Mouse (Mus musculus) heart, embryonic 12.5 days (tissue): ENCODE measurements around the gene Gper1. TPM values are rescaled to one million over a fixed set of nuclear protein-coding genes. Genes with fewer than 3 reads are reported as not detected.
A peak's percentile ranks its signal among the peaks of the same experiment; 100 is the strongest.

Experiments used
- ATAC-seq: fragments of 200-750 bp; cut with Nextera tagmentation; 2 replicates; pipeline ENCODE4 v1.8.0; 2017; ENCODE audit warnings: moderate TSS enrichment, moderate library complexity; ENCODE audit not compliant: insufficient number of reproducible peaks, low FRiP score
- H3K27ac ChIP-seq: fragments of 300-500 bp; sonication (generic); 2 replicates; pipeline ENCODE4 v1.5.1; 2016; ENCODE audit warnings: mild to moderate bottlenecking, moderate library complexity; ENCODE audit not compliant: poor library complexity, severe bottlenecking
- H3K27me3 ChIP-seq: fragments of 300-500 bp; sonication (generic); replicated peaks from 2 replicates; pipeline ENCODE4 v1.6.1; 2016; ENCODE audit warnings: mild to moderate bottlenecking, moderate library complexity
- H3K36me3 ChIP-seq: fragments of 300-500 bp; sonication (generic); 2 replicates; pipeline ENCODE4 v1.6.1; 2016; ENCODE audit warnings: mild to moderate bottlenecking, moderate library complexity
- H3K4me1 ChIP-seq: fragments of 300-500 bp; sonication (generic); replicated peaks from 2 replicates; pipeline ENCODE4 v1.6.1; 2016; ENCODE audit warnings: mild to moderate bottlenecking
- H3K4me2 ChIP-seq: fragments of 300-500 bp; sonication (generic); 2 replicates; pipeline ENCODE4 v1.6.1; 2016; ENCODE audit warnings: mild to moderate bottlenecking, moderate library complexity
- H3K4me3 ChIP-seq: fragments of 300-500 bp; sonication (generic); 2 replicates; pipeline ENCODE4 v1.5.1; 2016; ENCODE audit warnings: mild to moderate bottlenecking
- H3K9ac ChIP-seq: fragments of 300-500 bp; sonication (generic); 2 replicates; pipeline ENCODE4 v1.6.1; 2016; ENCODE audit warnings: mild to moderate bottlenecking, moderate library complexity
- H3K9me3 ChIP-seq: fragments of 300-500 bp; sonication (generic); replicated peaks from 2 replicates; pipeline ENCODE4 v1.6.1; 2016; ENCODE audit warnings: mild to moderate bottlenecking, moderate library complexity
- WGBS: fragments of 180-500 bp; shearing (Covaris S2); methylation state at CpG from one replicate; pipeline ENCODE4 v1.1.7; 2016; 5-methylcytosine and 5-hydroxymethylcytosine counted together
- polyA plus RNA-seq: library from polyadenylated mRNA; unstranded; fragments of >200 nt; fragmentation: Nextera tagmentation; extraction: Ambion mirVana; gene quantifications from 2 replicates; pipeline ENCODE4 v1.2.1, GENCODE M21; 2016

Gper1 gene
- polyA plus RNA-seq, 1 experiment from 2014 or later, result 0.79 TPM

GRCm38 (mm10) chr5:139415001-139415400 is 8.0 kb upstream of the Gper1 start:
- no peaks in the 10 kb centered on the region for H3K36me3 ChIP-seq
- no peak overlapping the region for H3K27ac ChIP-seq
- no peak for ATAC-seq
- peaks cover 7% of the 10 kb centered on the region; the same call in 1 of the 2 replicates for H3K9me3 ChIP-seq
- 89% methylated on average over 5 of the region's 5 CpGs for WGBS
- H3K4me2 ChIP-seq, result no peak overlapping the region
- H3K4me1 ChIP-seq, result peaks cover 26% of the 10 kb centered on the region
- peaks cover 72% of the 10 kb centered on the region for H3K27me3 ChIP-seq
- no peak overlapping the region for H3K9ac ChIP-seq
- no peak overlapping the region for H3K4me3 ChIP-seq

GRCm38 (mm10) chr5:139416942-139417341 is 6.0 kb upstream of the Gper1 start:
- Histone ChIP-seq H3K36me3 (no peaks in the 10 kb centered on the region), H3K4me1 (peaks cover 21% of the 10 kb centered on the region), H3K4me2 (no peak overlapping the region), H3K27ac (no peak overlapping the region), H3K9me3 (peaks cover 7% of the 10 kb centered on the region; the same call in 1 of the 2 replicates), H3K4me3 (no peak overlapping the region), H3K9ac (no peak overlapping the region), H3K27me3 (peaks cover 77% of the 10 kb centered on the region)
- ATAC-seq, result no peak
- WGBS, result 91% methylated on average over 4 of the region's 4 CpGs

GRCm38 (mm10) chr5:139417480-139417879 is 5.5 kb upstream of the Gper1 start:
- H3K9me3 ChIP-seq, result peaks cover 7% of the 10 kb centered on the region; the same call in 1 of the 2 replicates
- H3K27ac ChIP-seq, result no peak overlapping the region
- H3K9ac ChIP-seq, result no peak overlapping the region
- WGBS, result 85% methylated on average over 3 of the region's 3 CpGs
- H3K4me3 ChIP-seq, result no peak overlapping the region
- no peak for ATAC-seq
- H3K36me3 ChIP-seq, result no peaks in the 10 kb centered on the region
- peaks cover 78% of the 10 kb centered on the region for H3K27me3 ChIP-seq
- H3K4me1 ChIP-seq, result peaks cover 23% of the 10 kb centered on the region
- H3K4me2 ChIP-seq, result no peak overlapping the region

GRCm38 (mm10) chr5:139418110-139418509 is 4.8 kb upstream of the Gper1 start:
- no peak for ATAC-seq
- Histone ChIP-seq H3K36me3 (no peaks in the 10 kb centered on the region), H3K9ac (no peak overlapping the region), H3K4me1 (peaks cover 26% of the 10 kb centered on the region), H3K27me3 (peaks cover 74% of the 10 kb centered on the region), H3K4me3 (no peak overlapping the region), H3K4me2 (0 out of 2 replicates have a peak overlapping the region, but pooled peaks have one; percentile 33), H3K27ac (no peak overlapping the region), H3K9me3 (peaks cover 7% of the 10 kb centered on the region; the same call in 1 of the 2 replicates)
- 54% methylated on average over 2 of the region's 2 CpGs for WGBS

- H3K4me3 ChIP-seq, result no peak overlapping the region
- H3K9me3 ChIP-seq, result peaks cover 7% of the 10 kb centered on the region; the same call in 1 of the 2 replicates
- H3K27me3 ChIP-seq, result peaks cover 76% of the 10 kb centered on the region
- H3K36me3 ChIP-seq, result no peaks in the 10 kb centered on the region
- no peak overlapping the region for H3K27ac ChIP-seq
- 9% methylated on average over 3 of the region's 3 CpGs for WGBS
- H3K4me1 ChIP-seq, result peaks cover 29% of the 10 kb centered on the region
- 0 out of 2 replicates have a peak, but pooled peaks have one; percentile 50 for ATAC-seq
- H3K9ac ChIP-seq, result peak overlapping the region; percentile 5; the same call in 1 of the 2 replicates
- peak overlapping the region; percentile 33 for H3K4me2 ChIP-seq
Measured at GRCm38 (mm10) chr5:139418633-139419032, 4.3 kb upstream of the Gper1 start.

- 67% methylated on average over 9 of the region's 9 CpGs for WGBS
- ATAC-seq, result no peak
- no peak overlapping the region for H3K9ac ChIP-seq
- no peaks in the 10 kb centered on the region for H3K9me3 ChIP-seq
- no peak overlapping the region for H3K4me2 ChIP-seq
- H3K27ac ChIP-seq, result no peak overlapping the region
- peaks cover 79% of the 10 kb centered on the region for H3K27me3 ChIP-seq
- peaks cover 23% of the 10 kb centered on the region for H3K4me1 ChIP-seq
- H3K36me3 ChIP-seq, result no peaks in the 10 kb centered on the region
- no peak overlapping the region for H3K4me3 ChIP-seq
Measured at GRCm38 (mm10) chr5:139425198-139425597, 2.2 kb downstream of the Gper1 start.

GRCm38 (mm10) chr5:139427001-139427400 is 4.0 kb downstream of the Gper1 start:
- no peak for ATAC-seq
- Histone ChIP-seq H3K27ac (no peak overlapping the region), H3K27me3 (peaks cover 78% of the 10 kb centered on the region), H3K9ac (no peak overlapping the region), H3K4me1 (peaks cover 22% of the 10 kb centered on the region), H3K9me3 (no peaks in the 10 kb centered on the region), H3K36me3 (no peaks in the 10 kb centered on the region), H3K4me3 (no peak overlapping the region), H3K4me2 (no peak overlapping the region)
- 88% methylated on average over 9 of the region's 9 CpGs for WGBS

- Histone ChIP-seq H3K9me3 (no peaks in the 10 kb centered on the region), H3K27ac (no peak overlapping the region), H3K4me1 (peaks cover 19% of the 10 kb centered on the region), H3K27me3 (peaks cover 76% of the 10 kb centered on the region), H3K36me3 (no peaks in the 10 kb centered on the region), H3K4me3 (no peak overlapping the region), H3K4me2 (no peak overlapping the region), H3K9ac (no peak overlapping the region)
- 69% methylated on average over 9 of the region's 9 CpGs for whole genome bisulfite sequencing
- no peak for ATAC-seq
Measured at GRCm38 (mm10) chr5:139427989-139428388, 5.0 kb downstream of the Gper1 start.

- no peak for ATAC-seq
- H3K4me3 ChIP-seq, result no peak overlapping the region
- H3K9ac ChIP-seq, result no peak overlapping the region
- peaks cover 71% of the 10 kb centered on the region for H3K27me3 ChIP-seq
- no peaks in the 10 kb centered on the region for H3K9me3 ChIP-seq
- H3K36me3 ChIP-seq, result no peaks in the 10 kb centered on the region
- WGBS, result 44% methylated on average over 12 of the region's 12 CpGs
- peaks cover 15% of the 10 kb centered on the region for H3K4me1 ChIP-seq
- no peak overlapping the region for H3K4me2 ChIP-seq
- H3K27ac ChIP-seq, result no peak overlapping the region
Measured at GRCm38 (mm10) chr5:139429818-139430341, 6.9 kb downstream of the Gper1 start.

GRCm38 (mm10) chr5:139432333-139432732 is 9.4 kb downstream of the Gper1 start:
- WGBS, result 78% methylated on average over 6 of the region's 6 CpGs
- Histone ChIP-seq H3K9ac (no peak overlapping the region), H3K4me3 (no peak overlapping the region), H3K27ac (no peak overlapping the region), H3K27me3 (peaks cover 46% of the 10 kb centered on the region), H3K36me3 (no peaks in the 10 kb centered on the region), H3K9me3 (no peaks in the 10 kb centered on the region), H3K4me2 (no peak overlapping the region), H3K4me1 (peaks cover 15% of the 10 kb centered on the region)
- ATAC-seq, result no peak

GRCm38 (mm10) chr5:139432747-139433508 is 10.0 kb downstream of the Gper1 start:
- H3K4me2 ChIP-seq, result no peak overlapping the region
- 73% methylated on average over 7 of the region's 7 CpGs for WGBS
- peaks cover 43% of the 10 kb centered on the region for H3K27me3 ChIP-seq
- no peaks in the 10 kb centered on the region for H3K36me3 ChIP-seq
- no peak overlapping the region for H3K4me3 ChIP-seq
- H3K9me3 ChIP-seq, result no peaks in the 10 kb centered on the region
- ATAC-seq, result no peak
- no peak overlapping the region for H3K9ac ChIP-seq
- peaks cover 14% of the 10 kb centered on the region for H3K4me1 ChIP-seq
- H3K27ac ChIP-seq, result no peak overlapping the region
